Mouse (Mus musculus) forebrain, embryonic 11.5 days (tissue): ENCODE results near the gene Cacna1c. TPM values are rescaled to one million over a fixed set of nuclear protein-coding genes. Genes with fewer than 3 reads are reported as not detected.

Experiments
- ATAC-seq: fragments of 200-750 bp; cut with Nextera tagmentation; replicated peaks from 2 replicates; pipeline ENCODE4 v1.8.0; 2017; ENCODE audit warnings: moderate TSS enrichment; ENCODE audit not compliant: low FRiP score
- DNase-seq: peaks from one replicate; pipeline ENCODE4 v3.0.0-alpha.2; 2017; ENCODE audit warnings: low spot score
- H3K27ac ChIP-seq: fragments of 300-500 bp; sonication (generic); 2 replicates; pipeline ENCODE4 v1.5.1; 2014; ENCODE audit warnings: low read depth, low read length
- H3K27me3 ChIP-seq: fragments of 300-500 bp; sonication (generic); 2 replicates; pipeline ENCODE4 v1.6.1; 2014; ENCODE audit warnings: mild to moderate bottlenecking, low read length, mixed read lengths; ENCODE audit not compliant: control insufficient read depth, insufficient read depth
- H3K36me3 ChIP-seq: fragments of 300-500 bp; sonication (generic); 2 replicates; pipeline ENCODE4 v1.6.1; 2014; ENCODE audit warnings: mild to moderate bottlenecking, low read length, moderate library complexity, mixed read lengths; ENCODE audit not compliant: control insufficient read depth, insufficient read depth
- H3K4me1 ChIP-seq: fragments of 300-500 bp; sonication (generic); replicated peaks from 2 replicates; pipeline ENCODE4 v1.6.1; 2014; ENCODE audit warnings: low read length, mixed read lengths; ENCODE audit not compliant: control insufficient read depth, insufficient read depth
- H3K4me2 ChIP-seq: fragments of 300-500 bp; sonication (generic); 2 replicates; pipeline ENCODE4 v1.6.1; 2014; ENCODE audit warnings: low read depth, mild to moderate bottlenecking, low read length, moderate library complexity, mixed read lengths; ENCODE audit not compliant: severe bottlenecking
- H3K4me3 ChIP-seq: fragments of 300-500 bp; sonication (generic); 2 replicates; pipeline ENCODE4 v1.5.1; 2014; ENCODE audit warnings: low read depth, low read length
- H3K9ac ChIP-seq: fragments of 300-500 bp; sonication (generic); 2 replicates; pipeline ENCODE4 v1.6.1; 2014; ENCODE audit warnings: low read length
- H3K9me3 ChIP-seq: fragments of 300-500 bp; sonication (generic); 2 replicates; pipeline ENCODE4 v1.6.1; 2016; ENCODE audit warnings: low read length, mixed read lengths; ENCODE audit not compliant: control insufficient read depth
- WGBS: fragments of 180-500 bp; shearing (Covaris S2); extraction: QIAGEN DNeasy Blood & Tissue Kit; methylation state at CpG from one replicate; pipeline ENCODE4 v1.1.7; 2014; 5-methylcytosine and 5-hydroxymethylcytosine counted together
- polyA plus RNA-seq: library from polyadenylated mRNA; unstranded; fragments of >200 nt; fragmentation: Nextera tagmentation; extraction: Ambion mirVana; gene quantifications from 2 replicates; pipeline ENCODE4 v1.2.1, GENCODE M21; 2014

Cacna1c gene
- polyA plus RNA-seq, 1 experiment from 2014 or later, result 4.8 TPM

DNA sequence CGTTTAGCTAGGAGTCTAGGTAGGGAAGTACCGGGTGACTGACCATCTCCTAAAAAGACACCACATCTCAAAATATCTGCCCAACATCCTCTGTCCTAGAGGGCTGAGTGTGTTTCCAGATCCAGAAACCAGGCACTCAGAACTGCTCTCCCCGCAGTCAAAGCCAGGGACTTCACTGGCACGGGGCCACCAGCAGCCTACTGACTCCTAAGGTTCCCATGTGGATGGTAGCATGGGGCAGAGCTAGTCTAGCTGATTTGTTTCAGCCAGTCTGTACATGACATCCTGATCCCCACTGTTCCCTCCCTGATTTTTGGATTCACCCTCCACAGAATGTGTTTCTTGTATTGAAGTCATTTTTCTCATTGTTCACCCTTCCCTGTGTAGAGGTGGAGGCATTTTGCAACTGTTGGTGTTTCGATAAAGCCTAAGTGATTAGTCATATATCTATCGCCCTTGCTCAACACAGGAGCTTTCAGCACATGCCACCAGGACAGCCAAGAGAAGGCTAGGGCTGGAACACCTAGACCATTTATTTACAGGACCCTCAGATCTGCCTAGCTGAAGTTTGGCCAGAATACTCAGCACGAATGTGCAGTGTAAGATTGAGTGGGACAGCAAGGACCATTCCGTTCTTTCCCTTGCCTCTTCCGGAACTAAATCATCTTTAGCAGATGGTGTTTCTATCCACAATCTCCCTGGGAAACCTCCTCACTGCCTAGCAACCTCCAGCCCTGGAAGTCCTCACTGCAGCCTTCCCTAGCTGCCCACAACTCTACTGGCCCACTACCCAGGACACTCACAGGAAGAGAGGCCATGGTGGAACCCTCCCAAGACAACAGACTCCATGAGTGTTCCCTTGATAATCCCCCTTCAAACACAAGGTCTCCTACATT lies 260.4 kb downstream of the Cacna1c start:
- H3K27ac ChIP-seq, result no peak overlapping the region
- no peaks in the 10 kb centered on the region for H3K4me1 ChIP-seq
- H3K27me3 ChIP-seq, result no peaks in the 10 kb centered on the region
- ATAC-seq, result no peak
- WGBS, result 92% methylated on average over 9 of the region's 9 CpGs
- H3K4me2 ChIP-seq, result no peak overlapping the region
- H3K4me3 ChIP-seq, result no peak overlapping the region
- no peaks in the 10 kb centered on the region for H3K36me3 ChIP-seq
- no peaks in the 10 kb centered on the region for H3K9me3 ChIP-seq
- DNase-seq, result no peak
- no peak overlapping the region for H3K9ac ChIP-seq

DNA sequence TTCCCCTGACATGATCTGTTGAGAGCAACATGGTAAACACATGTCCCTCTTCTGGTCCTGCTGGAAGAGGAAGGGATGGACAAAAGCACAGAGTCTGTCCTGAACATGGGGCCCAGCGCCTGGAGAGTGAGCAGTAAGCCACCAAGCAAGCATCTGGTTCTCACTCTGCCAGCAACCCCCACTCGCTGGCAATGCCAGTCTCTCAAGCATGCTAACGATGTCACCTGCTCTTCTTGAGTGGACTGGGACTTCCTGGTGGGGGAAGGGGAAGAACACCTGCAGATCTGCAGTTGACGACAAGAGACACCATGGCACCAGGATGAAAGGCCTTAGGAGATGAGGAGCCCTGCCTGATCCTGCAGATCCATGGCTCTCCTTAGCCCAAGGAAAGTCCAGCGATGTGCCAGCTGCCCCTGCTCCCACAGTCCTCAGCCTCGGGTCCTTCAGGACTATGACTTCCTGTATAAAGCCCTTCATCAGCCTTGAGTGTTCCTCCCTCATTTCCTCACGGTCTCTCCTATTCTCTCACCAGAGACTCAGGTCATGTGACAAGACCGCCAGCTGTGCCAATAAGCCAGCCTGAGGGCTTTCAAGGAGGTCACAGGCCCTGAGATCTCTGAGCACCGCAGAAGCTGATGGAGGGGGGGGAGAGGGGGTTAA lies 261.8 kb downstream of the Cacna1c start:
- no peak overlapping the region for H3K4me3 ChIP-seq
- no peak for ATAC-seq

DNA sequence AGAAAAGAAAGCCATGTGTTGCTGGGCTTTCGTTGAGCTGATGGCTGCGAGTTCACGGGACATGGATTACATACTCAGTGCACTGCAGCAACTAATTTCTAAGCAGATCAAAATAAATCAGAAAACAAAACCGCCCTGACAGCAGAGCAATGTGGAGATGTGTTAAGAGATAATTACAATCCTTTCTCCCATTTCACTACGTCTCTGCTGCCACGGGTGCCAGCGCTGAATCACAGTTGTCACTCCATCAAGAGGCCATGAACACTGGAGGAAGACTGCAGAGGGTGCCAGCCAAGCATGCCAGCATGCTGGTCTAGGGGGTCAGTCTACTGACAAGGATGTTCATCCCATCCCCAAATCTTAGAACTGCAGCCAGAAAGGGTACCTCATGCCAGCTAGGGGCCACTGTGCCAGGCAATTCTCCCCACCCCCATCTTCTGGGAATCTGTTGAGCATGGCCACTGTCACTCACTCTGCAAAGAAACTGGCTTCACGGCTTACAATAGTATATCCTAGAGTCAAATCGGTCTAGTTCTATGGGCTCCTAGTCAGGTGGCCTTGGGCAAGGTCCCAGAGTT lies 263.1 kb downstream of the Cacna1c start:
- no peaks in the 10 kb centered on the region for H3K36me3 ChIP-seq
- no peak overlapping the region for H3K4me3 ChIP-seq
- H3K27me3 ChIP-seq, result no peaks in the 10 kb centered on the region
- WGBS, result 91% methylated on average over 9 of the region's 9 CpGs
- H3K4me2 ChIP-seq, result no peak overlapping the region
- H3K4me1 ChIP-seq, result no peaks in the 10 kb centered on the region
- ATAC-seq, result no peak
- H3K9ac ChIP-seq, result no peak overlapping the region
- no peak for DNase-seq
- H3K27ac ChIP-seq, result no peak overlapping the region
- no peaks in the 10 kb centered on the region for H3K9me3 ChIP-seq

More for the DNA sequence above, 261.8 kb downstream of the Cacna1c start:
- Histone ChIP-seq H3K27me3 (no peaks in the 10 kb centered on the region), H3K27ac (no peak overlapping the region), H3K4me2 (no peak overlapping the region), H3K9ac (no peak overlapping the region), H3K36me3 (no peaks in the 10 kb centered on the region), H3K4me1 (no peaks in the 10 kb centered on the region), H3K9me3 (no peaks in the 10 kb centered on the region)
- DNase-seq, result no peak
- 73% methylated on average over 9 of the region's 9 CpGs for WGBS

DNA sequence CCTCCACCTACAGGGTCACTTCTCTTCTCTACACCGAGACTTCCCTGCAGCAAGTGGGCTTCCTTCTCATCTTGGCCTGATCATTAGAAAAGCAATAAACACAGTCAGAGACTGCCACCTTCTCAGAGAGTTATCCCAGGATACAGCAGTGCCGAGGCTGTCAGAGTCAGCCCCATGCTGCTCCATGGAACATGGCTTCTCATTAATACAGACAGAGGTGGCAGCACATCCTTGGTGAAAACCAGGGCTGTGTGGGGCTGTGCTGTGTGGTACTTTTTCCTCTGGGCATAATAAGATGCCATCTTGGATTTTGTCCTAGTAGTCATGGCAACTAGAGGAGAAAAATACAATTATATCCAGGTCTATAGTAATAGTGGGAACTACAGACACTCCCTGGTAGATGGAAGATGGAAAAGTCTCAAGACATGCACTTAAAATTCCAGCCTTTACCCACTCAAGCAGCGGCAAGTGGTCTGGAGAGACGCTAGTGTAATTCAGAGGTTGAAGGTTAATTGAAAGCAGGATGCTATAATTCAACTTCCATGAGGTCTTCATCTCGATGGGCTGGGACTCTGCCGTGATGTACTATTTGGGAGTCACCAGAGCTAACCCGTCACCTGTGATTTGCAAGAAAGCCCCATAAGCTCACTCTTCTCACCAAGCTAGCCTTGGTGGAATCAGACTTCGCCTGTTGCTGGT lies 264.1 kb downstream of the Cacna1c start:
- H3K4me3 ChIP-seq, result no peak overlapping the region
- H3K27ac ChIP-seq, result no peak overlapping the region
- no peak overlapping the region for H3K4me2 ChIP-seq
- 78% methylated on average over 8 of the region's 8 CpGs for WGBS
- no peak for ATAC-seq
- DNase-seq, result no peak
- no peaks in the 10 kb centered on the region for H3K4me1 ChIP-seq
- no peaks in the 10 kb centered on the region for H3K9me3 ChIP-seq
- H3K27me3 ChIP-seq, result no peaks in the 10 kb centered on the region
- H3K9ac ChIP-seq, result no peak overlapping the region
- no peaks in the 10 kb centered on the region for H3K36me3 ChIP-seq

DNA sequence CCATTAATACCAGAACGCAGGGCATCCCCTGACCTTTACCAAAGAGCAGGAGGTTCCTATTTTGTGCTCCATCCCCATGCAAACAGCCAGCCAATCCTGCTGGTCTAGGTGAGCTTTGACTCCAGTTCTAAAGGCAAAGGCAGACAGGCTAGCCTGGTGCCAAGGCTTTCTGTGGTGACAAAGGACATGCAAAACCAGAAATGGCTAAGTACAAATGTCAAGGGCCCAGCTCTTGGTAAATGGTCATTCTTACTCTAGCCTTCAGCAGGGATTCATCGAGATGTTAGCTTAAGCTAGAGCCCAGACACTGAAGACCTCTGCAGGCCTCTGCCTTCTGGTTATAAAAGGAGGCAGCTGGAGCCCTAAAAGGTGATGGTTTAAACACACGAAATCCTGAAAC lies 269.5 kb downstream of the Cacna1c start:
- no peak for ATAC-seq
- WGBS, result 73% methylated on average over 3 of the region's 3 CpGs
- Histone ChIP-seq H3K27me3 (no peaks in the 10 kb centered on the region), H3K36me3 (no peaks in the 10 kb centered on the region), H3K9ac (no peak overlapping the region), H3K27ac (no peak overlapping the region), H3K4me3 (no peak overlapping the region), H3K9me3 (no peaks in the 10 kb centered on the region), H3K4me2 (no peak overlapping the region), H3K4me1 (0 out of 2 replicates have a peak, but pooled peaks cover 3% of the 10 kb centered on the region)
- DNase-seq, result no peak

DNA sequence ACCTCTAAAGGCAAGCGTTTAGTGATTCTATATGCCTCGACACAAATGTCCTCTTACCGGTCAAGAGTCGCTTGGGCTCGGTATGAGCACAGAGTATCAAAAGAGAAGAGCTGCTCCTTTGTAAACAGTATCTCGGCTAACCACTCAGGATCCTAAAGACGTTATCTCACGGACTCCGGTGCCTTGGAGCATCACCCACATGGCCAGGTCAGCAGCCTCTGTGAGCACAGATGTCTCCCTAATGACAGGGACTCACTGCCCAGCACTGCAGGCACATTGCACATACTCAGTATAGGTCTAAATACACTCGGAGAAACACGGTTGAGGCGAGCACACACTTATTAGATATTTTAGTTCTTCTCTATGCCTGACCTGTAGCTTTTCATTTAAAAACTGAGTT lies 271.8 kb downstream of the Cacna1c start:
- Histone ChIP-seq H3K4me1 (0 out of 2 replicates have a peak, but pooled peaks cover 3% of the 10 kb centered on the region), H3K4me3 (no peak overlapping the region), H3K27ac (no peak overlapping the region), H3K9ac (no peak overlapping the region), H3K27me3 (no peaks in the 10 kb centered on the region), H3K36me3 (no peaks in the 10 kb centered on the region), H3K9me3 (no peaks in the 10 kb centered on the region), H3K4me2 (no peak overlapping the region)
- DNase-seq (no peak), ATAC-seq (no peak)
- WGBS, result 89% methylated on average over 12 of the region's 12 CpGs

DNA sequence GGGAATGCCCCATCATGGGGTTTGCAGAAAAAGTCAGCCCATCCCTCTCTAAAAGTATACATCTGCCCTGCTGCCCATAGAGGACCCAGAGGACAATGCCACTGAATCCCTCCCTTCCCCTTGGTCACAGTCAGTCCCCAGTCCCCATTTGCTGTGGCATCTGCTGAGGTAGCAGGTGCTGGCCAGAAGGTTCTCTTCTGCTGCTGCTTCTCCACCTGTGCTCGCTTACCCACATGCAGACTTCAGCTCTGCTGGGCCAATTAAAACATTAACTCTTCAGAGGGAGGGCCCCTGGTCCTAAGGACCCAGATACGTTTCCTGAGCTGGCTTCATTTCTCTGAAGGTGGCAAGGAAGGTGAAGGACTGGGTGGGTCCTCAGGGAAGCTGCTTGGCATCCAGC lies 272.3 kb downstream of the Cacna1c start:
- 0 out of 2 replicates have a peak, but pooled peaks cover 3% of the 10 kb centered on the region for H3K4me1 ChIP-seq

DNA sequence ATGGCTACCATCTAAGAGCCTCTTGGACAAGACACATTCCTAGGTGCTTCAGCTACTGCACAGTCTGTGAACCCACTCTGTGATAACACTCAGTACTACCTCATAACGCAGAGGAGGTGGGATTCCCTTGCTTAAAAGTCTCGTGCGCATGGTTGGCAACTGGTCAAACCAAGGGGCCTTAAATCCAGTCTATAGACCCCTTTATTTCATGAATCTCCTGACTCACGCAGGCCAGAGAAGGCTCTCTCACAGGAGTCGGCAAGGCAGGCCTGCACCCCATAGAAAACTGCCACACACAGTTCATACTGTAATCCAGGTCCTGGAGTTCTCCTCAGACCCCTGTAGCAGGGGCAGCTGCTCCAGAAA lies 273.0 kb downstream of the Cacna1c start:
- no peaks in the 10 kb centered on the region for H3K27me3 ChIP-seq
- H3K27ac ChIP-seq, result no peak overlapping the region
- 0 out of 2 replicates have a peak, but pooled peaks cover 3% of the 10 kb centered on the region for H3K4me1 ChIP-seq
- H3K9ac ChIP-seq, result no peak overlapping the region
- H3K4me2 ChIP-seq, result no peak overlapping the region
- ATAC-seq (no peak), DNase-seq (no peak)
- H3K9me3 ChIP-seq, result no peaks in the 10 kb centered on the region
- WGBS, result 91% methylated on average over 5 of the region's 5 CpGs
- no peak overlapping the region for H3K4me3 ChIP-seq
- no peaks in the 10 kb centered on the region for H3K36me3 ChIP-seq

More for the DNA sequence above, 272.3 kb downstream of the Cacna1c start:
- Histone ChIP-seq H3K9me3 (no peaks in the 10 kb centered on the region), H3K9ac (no peak overlapping the region), H3K27ac (no peak overlapping the region), H3K27me3 (no peaks in the 10 kb centered on the region), H3K4me2 (no peak overlapping the region), H3K4me3 (no peak overlapping the region), H3K36me3 (no peaks in the 10 kb centered on the region)
- DNase-seq (no peak), ATAC-seq (no peak)
- WGBS, result 73% methylated on average over 2 of the region's 2 CpGs
